Mouse (Mus musculus) kidney, adult 10 weeks (tissue): ENCODE results near the gene Gm13040. TPM values are rescaled to one million over a fixed set of nuclear protein-coding genes. Genes with fewer than 3 reads are reported as not detected.

Experiments used
- polyA plus RNA-seq: library from polyadenylated mRNA; stranded (reverse); fragments of 350-450 nt; fragmentation: Illumina TruSeq; extraction: RNeasy Lipid Tissue Mini Kit (QIAGEN cat#74804); gene quantifications from one replicate; pipeline ENCODE4 v1.2.3, GENCODE M21; 2014; ENCODE audit warnings: low read depth, low replicate concordance

Gm13040 gene
- not detected for polyA plus RNA-seq

DNA sequence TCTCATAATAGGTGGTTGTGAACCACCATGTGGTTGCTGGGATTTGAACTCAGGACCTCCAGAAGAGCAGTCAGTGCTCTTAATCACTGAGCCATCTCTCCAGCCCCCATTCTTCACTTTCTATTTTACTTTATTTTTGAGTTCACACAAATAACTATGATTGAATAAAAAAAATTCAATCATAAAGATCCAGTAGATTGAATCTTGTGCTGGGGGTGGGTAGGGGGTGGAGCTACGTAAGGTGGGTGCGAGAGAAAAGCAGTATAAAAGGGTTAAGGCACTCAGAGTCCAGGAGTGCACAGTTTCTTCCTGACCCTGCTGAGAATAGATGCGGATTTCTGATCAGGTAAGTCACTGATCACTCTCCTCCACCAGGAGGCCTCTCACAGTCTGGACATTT, at the start of gene Gm13040:
TSS of gene Gm13040 (plus strand) at position 301 of the 400 bp plus-strand sequence.

DNA sequence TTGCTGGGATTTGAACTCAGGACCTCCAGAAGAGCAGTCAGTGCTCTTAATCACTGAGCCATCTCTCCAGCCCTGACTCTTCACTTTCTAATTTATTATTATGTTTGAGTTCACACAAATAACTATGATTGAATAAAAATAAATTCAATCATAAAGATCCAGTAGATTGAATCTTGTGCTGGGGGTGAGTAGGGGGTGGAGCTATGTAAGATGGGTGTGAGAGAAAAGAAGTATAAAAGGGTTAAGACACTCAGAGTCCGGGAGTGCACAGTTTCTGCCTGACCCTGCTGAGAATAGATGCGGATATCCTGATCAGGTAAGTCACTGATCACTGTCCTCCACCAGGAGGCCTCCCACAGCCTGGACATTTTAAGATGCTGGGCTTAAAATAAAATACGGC, 24.7 kb upstream of the Gm13040 start, which contains the start of gene Gm13043:
TSS of gene Gm13043 (plus strand) at position 301 of the 400 bp plus-strand sequence.

DNA sequence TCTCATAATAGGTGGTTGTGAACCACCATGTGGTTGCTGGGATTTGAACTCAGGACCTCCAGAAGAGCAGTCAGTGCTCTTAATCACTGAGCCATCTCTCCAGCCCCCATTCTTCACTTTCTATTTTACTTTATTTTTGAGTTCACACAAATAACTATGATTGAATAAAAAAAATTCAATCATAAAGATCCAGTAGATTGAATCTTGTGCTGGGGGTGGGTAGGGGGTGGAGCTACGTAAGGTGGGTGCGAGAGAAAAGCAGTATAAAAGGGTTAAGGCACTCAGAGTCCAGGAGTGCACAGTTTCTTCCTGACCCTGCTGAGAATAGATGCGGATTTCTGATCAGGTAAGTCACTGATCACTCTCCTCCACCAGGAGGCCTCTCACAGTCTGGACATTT, 15.6 kb downstream of the Gm13040 start, which contains the start of the genes BC080695 and Gm13057:
TSS of gene BC080695 (plus strand) at position 301 of the 400 bp plus-strand sequence.
TSS of gene Gm13057 (plus strand) at position 310 of the 400 bp plus-strand sequence.

Other genes with a start within 250 kb of the Gm13040 start
- gene Pdpn, start 236.4 kb upstream of the Gm13040 start, polyA plus RNA-seq = 9.2 TPM
- gene Lrrc38, start 186.2 kb upstream of the Gm13040 start, polyA plus RNA-seq = not detected
- gene Pramel1, start 141.5 kb upstream of the Gm13040 start, polyA plus RNA-seq = not detected
- 14.5 TPM for gene Pramef8, start 123.5 kb upstream of the Gm13040 start, polyA plus RNA-seq
- not detected for gene Oog4, start 85.6 kb upstream of the Gm13040 start, polyA plus RNA-seq
- not detected for gene Gm13043, start 24.6 kb upstream of the Gm13040 start, polyA plus RNA-seq
- gene BC080695, start 15.7 kb downstream of the Gm13040 start, polyA plus RNA-seq = not detected
- gene Gm13057, start 15.8 kb downstream of the Gm13040 start, polyA plus RNA-seq = not detected
- not detected for gene Gm13083, start 79.0 kb downstream of the Gm13040 start, polyA plus RNA-seq
- not detected for gene Gm13088, start 121.3 kb downstream of the Gm13040 start, polyA plus RNA-seq
- not detected for gene Gm13089, start 166.8 kb downstream of the Gm13040 start, polyA plus RNA-seq
- not detected for gene Gm13078, start 183.5 kb downstream of the Gm13040 start, polyA plus RNA-seq